13 mouse cellular contexts compared by ENCODE assay signal in genomic region chr1:124652872-124653271, GRCm38 (mm10).
"Had no signal": no experiment of that assay in that cellular context is flagged by ENCODE, and none has a peak within 500 bp of the region (broad histone marks: within the 10 kb centered on the region; RNA-seq: fewer than 3 reads in every experiment).

No protein-coding gene starts in this region.

- H3K36me3 ChIP-seq: stomach, embryonic 15.5 days had no signal

- H3K4me2 ChIP-seq: stomach, embryonic 15.5 days had no signal

- H3K4me1 ChIP-seq: stomach, embryonic 15.5 days had no signal

- H3K9ac ChIP-seq: stomach, embryonic 15.5 days had no signal

- H3K4me3 ChIP-seq: stomach, embryonic 15.5 days had no signal

- DNase-seq: right cerebral cortex, adult 18-20 months; right cerebral cortex, postnatal 14 days; right cerebral cortex, postnatal 25 days; right cerebral cortex, postnatal 4 days; spleen, adult 18-20 months; thymus, adult 18-20 months; thymus, adult 2 months; thymus, postnatal 14 days; thymus, postnatal 25 days; thymus, postnatal 36 days; thymus, postnatal 4 days had no signal

- H3K27me3 ChIP-seq: stomach, embryonic 15.5 days had no signal

- H3K27ac ChIP-seq: stomach, embryonic 15.5 days; stomach, postnatal 0 days had no signal

- H3K9me3 ChIP-seq: stomach, embryonic 15.5 days had no signal
